Mouse (Mus musculus): ENCODE measurements at regions not wholly inside any gene's neighbourhood (a gene's known extent, or its start where the extent isn't known, plus 50 kb on each side); places are given as distances from the start of the nearest gene placed in this dataset.

GRCm38 (mm10) chr12:16189441-16189840 is 372.7 kb upstream of the Trib2 start:
- DNase-seq (ENCODE audit: low spot score) = no peak

- DNase-seq (ENCODE audit: low spot score) = no peak
Observed at GRCm38 (mm10) chr12:16185976-16186515, 369.3 kb upstream of the Trib2 start.

GRCm38 (mm10) chr12:16185431-16185923 is 368.8 kb upstream of the Trib2 start:
- no peak for DNase-seq (ENCODE audit: low spot score)

GRCm38 (mm10) chr12:16183055-16183454 is 366.3 kb upstream of the Trib2 start:
- DNase-seq (ENCODE audit: low spot score) = no peak

GRCm38 (mm10) chr12:16181599-16181998 is 364.9 kb upstream of the Trib2 start:
- no peak for DNase-seq (ENCODE audit: low spot score)

GRCm38 (mm10) chr12:16179897-16180296 is 363.2 kb upstream of the Trib2 start:
- no peak for DNase-seq (ENCODE audit: low spot score)

GRCm38 (mm10) chr12:16176326-16176725 is 359.6 kb upstream of the Trib2 start:
- no peak for DNase-seq (ENCODE audit: low spot score)

GRCm38 (mm10) chr12:16172176-16172575 is 355.5 kb upstream of the Trib2 start:
- DNase-seq (ENCODE audit: low spot score) = no peak

- no peak for DNase-seq (ENCODE audit: low spot score)
Observed at GRCm38 (mm10) chr12:16171636-16172035, 354.9 kb upstream of the Trib2 start.

GRCm38 (mm10) chr12:16169781-16170535 is 353.2 kb upstream of the Trib2 start:
- no peak for DNase-seq (ENCODE audit: low spot score)

- DNase-seq (ENCODE audit: low spot score) = no peak
Observed at GRCm38 (mm10) chr12:16167793-16168343, 351.1 kb upstream of the Trib2 start.

- no peak for DNase-seq (ENCODE audit: low spot score)
Observed at GRCm38 (mm10) chr12:16165126-16165525, 348.4 kb upstream of the Trib2 start.

GRCm38 (mm10) chr12:16161947-16162346 is 345.2 kb upstream of the Trib2 start:
- DNase-seq (ENCODE audit: low spot score) = no peak

- no peak for DNase-seq (ENCODE audit: low spot score)
Observed at GRCm38 (mm10) chr12:16157896-16158295, 341.2 kb upstream of the Trib2 start.

GRCm38 (mm10) chr12:16155791-16156558 is 339.3 kb upstream of the Trib2 start:
- no peak for DNase-seq (ENCODE audit: low spot score)

- DNase-seq (ENCODE audit: low spot score) = no peak
Observed at GRCm38 (mm10) chr12:16154256-16154655, 337.5 kb upstream of the Trib2 start.

- no peak for DNase-seq (ENCODE audit: low spot score)
Observed at GRCm38 (mm10) chr12:16152108-16152507, 335.4 kb upstream of the Trib2 start.

- DNase-seq (ENCODE audit: low spot score) = no peak
Observed at GRCm38 (mm10) chr12:16151170-16151702, 334.5 kb upstream of the Trib2 start.

GRCm38 (mm10) chr12:16146919-16147318 is 330.2 kb upstream of the Trib2 start:
- no peak for DNase-seq (ENCODE audit: low spot score)

GRCm38 (mm10) chr12:16145621-16146020 is 328.9 kb upstream of the Trib2 start:
- no peak for DNase-seq (ENCODE audit: low spot score)

GRCm38 (mm10) chr12:16141193-16141592 is 324.5 kb upstream of the Trib2 start:
- DNase-seq (ENCODE audit: low spot score) = no peak

- DNase-seq (ENCODE audit: low spot score) = no peak
Observed at GRCm38 (mm10) chr12:16140511-16141110, 323.9 kb upstream of the Trib2 start.

Data from retina, embryonic 14.5 days (tissue).